Mouse (Mus musculus) testis, adult 2 months (tissue): Measurements from ENCODE around the gene Lypd9. TPM values are rescaled to one million over a fixed set of nuclear protein-coding genes. Genes with fewer than 3 reads are reported as not detected.

Experiments
- H3K27ac ChIP-seq: fragments of 200-500 bp; 2 replicates; pipeline ENCODE4 v1.5.1; 2012; ENCODE audit warnings: low read depth, low read length; ENCODE audit not compliant: control insufficient read depth, insufficient read depth
- H3K27me3 ChIP-seq: fragments of 200-500 bp; 2 replicates; pipeline ENCODE4 v1.6.1; 2012; ENCODE audit warnings: mild to moderate bottlenecking, low read length, moderate library complexity; ENCODE audit not compliant: control insufficient read depth, insufficient read depth
- H3K36me3 ChIP-seq: fragments of 200-500 bp; 2 replicates; pipeline ENCODE4 v1.6.1; 2012; ENCODE audit warnings: mild to moderate bottlenecking, low read length; ENCODE audit not compliant: control insufficient read depth, insufficient read depth
- H3K4me1 ChIP-seq: fragments of 200-500 bp; 2 replicates; pipeline ENCODE4 v1.6.1; 2012; ENCODE audit warnings: low read length; ENCODE audit not compliant: control insufficient read depth, insufficient read depth
- H3K4me3 ChIP-seq: fragments of 200-500 bp; 2 replicates; pipeline ENCODE4 v1.5.1; 2012; ENCODE audit warnings: low read depth, mild to moderate bottlenecking, low read length, moderate library complexity, mixed read lengths; ENCODE audit not compliant: control insufficient read depth
- CTCF ChIP-seq: fragments of 200-500 bp; IDR thresholded peaks from 2 replicates; pipeline ENCODE4 v1.5.1; 2012; ENCODE audit warnings: low read depth, mild to moderate bottlenecking, inconsistent platforms, low read length, moderate library complexity; ENCODE audit not compliant: control insufficient read depth, insufficient read depth, insufficient replicate concordance
- POLR2A ChIP-seq: fragments of 200-500 bp; IDR thresholded peaks from 2 replicates; pipeline ENCODE4 v1.6.1; 2012; ENCODE audit warnings: low read depth, mild to moderate bottlenecking, inconsistent platforms, low read length, moderate library complexity; ENCODE audit not compliant: control insufficient read depth
- polyA plus RNA-seq: library from polyadenylated mRNA; depleted of rRNA; stranded (reverse); fragments of >200 nt; gene quantifications from 2 replicates; pipeline ENCODE4 v1.2.3, GENCODE M21; 2012; rRNA removed

Gene Lypd9
- polyA plus RNA-seq, 1 experiment = 223 TPM

GRCm38 (mm10) chr11:58432259-58432658, 20.5 kb downstream of the Lypd9 start, which contains the start of gene Gm12253:
Gene Gm12253 (plus strand): TSS chr11:58432559.
- H3K4me3 ChIP-seq = no peak within 1 kb of the TSS
- no peak within 1 kb of the TSS for H3K27ac ChIP-seq
- no peaks in the 10 kb centered on the region for H3K27me3 ChIP-seq
- no peak for TF ChIP-seq POLR2A
- TF ChIP-seq CTCF = no peak
- H3K36me3 ChIP-seq = no peaks in the 10 kb centered on the region
- peaks cover 3% of the 10 kb centered on the region; the same call in 1 of the 2 replicates for H3K4me1 ChIP-seq

GRCm38 (mm10) chr11:58420815-58421214, 31.9 kb downstream of the Lypd9 start, which contains the start of gene 1810065E05Rik:
Gene 1810065E05Rik (plus strand): TSS chr11:58421111.
- H3K27ac ChIP-seq = no peak within 1 kb of the TSS
- no peak for TF ChIP-seq CTCF
- no peak for TF ChIP-seq POLR2A
- no peak within 1 kb of the TSS for H3K4me3 ChIP-seq
- H3K36me3 ChIP-seq = no peaks in the 10 kb centered on the region
- H3K4me1 ChIP-seq = no peaks in the 10 kb centered on the region
- no peaks in the 10 kb centered on the region for H3K27me3 ChIP-seq

- Histone ChIP-seq H3K27ac (no peak overlapping the region), H3K4me3 (no peak overlapping the region), H3K36me3 (no peaks in the 10 kb centered on the region), H3K4me1 (no peaks in the 10 kb centered on the region), H3K27me3 (no peaks in the 10 kb centered on the region)
- TF ChIP-seq POLR2A = no peak
- no peak for TF ChIP-seq CTCF
Measured at GRCm38 (mm10) chr11:58418336-58418735, 34.4 kb downstream of the Lypd9 start.

DNA sequence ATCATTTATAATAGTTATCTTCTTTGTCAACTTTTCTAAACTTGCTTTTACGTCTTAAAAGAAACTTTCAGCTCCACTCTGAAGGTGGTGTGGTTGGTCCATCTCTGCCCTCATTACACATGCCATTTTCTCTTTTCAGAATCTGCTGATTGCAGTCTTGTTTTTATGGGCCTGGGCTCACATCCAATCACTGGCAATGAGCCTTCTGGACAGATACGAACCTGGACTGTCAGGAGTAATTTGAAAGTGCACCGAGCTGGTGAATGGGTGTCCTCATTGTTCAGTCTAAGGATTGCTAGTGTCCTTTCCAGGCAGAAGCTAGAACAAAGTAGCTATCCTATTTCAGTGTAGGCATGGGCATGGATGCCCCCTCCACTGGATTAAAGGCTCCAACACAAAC, 44.7 kb downstream of the Lypd9 start:
- Histone ChIP-seq H3K4me3 (no peak overlapping the region), H3K27ac (no peak overlapping the region), H3K27me3 (no peaks in the 10 kb centered on the region), H3K36me3 (no peaks in the 10 kb centered on the region), H3K4me1 (no peaks in the 10 kb centered on the region)
- TF ChIP-seq POLR2A (no peak), CTCF (no peak)

DNA sequence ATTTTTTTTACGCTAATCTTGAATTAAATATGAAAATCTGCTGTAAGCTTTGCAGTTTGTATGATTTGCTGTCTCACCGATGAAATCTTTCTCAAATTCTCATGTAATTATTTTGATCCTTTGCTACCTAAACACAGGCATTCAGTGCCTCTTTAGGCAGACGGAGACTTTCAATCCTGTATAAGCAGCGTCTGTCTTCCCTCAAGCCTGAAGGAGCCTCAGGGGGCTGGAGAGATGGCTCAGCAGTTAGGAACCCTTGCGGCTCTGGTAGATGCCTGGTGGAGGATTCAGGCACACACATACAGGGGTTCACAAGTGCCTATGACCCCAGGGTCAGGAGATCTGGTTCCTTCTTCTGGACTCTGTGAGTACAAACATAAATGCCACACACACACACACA, 52.1 kb downstream of the Lypd9 start:
- no peaks in the 10 kb centered on the region for H3K27me3 ChIP-seq
- H3K4me3 ChIP-seq = no peak overlapping the region
- H3K36me3 ChIP-seq = no peaks in the 10 kb centered on the region
- no peak overlapping the region for H3K27ac ChIP-seq
- TF ChIP-seq POLR2A (no peak), CTCF (no peak)
- peaks cover 9% of the 10 kb centered on the region for H3K4me1 ChIP-seq

DNA sequence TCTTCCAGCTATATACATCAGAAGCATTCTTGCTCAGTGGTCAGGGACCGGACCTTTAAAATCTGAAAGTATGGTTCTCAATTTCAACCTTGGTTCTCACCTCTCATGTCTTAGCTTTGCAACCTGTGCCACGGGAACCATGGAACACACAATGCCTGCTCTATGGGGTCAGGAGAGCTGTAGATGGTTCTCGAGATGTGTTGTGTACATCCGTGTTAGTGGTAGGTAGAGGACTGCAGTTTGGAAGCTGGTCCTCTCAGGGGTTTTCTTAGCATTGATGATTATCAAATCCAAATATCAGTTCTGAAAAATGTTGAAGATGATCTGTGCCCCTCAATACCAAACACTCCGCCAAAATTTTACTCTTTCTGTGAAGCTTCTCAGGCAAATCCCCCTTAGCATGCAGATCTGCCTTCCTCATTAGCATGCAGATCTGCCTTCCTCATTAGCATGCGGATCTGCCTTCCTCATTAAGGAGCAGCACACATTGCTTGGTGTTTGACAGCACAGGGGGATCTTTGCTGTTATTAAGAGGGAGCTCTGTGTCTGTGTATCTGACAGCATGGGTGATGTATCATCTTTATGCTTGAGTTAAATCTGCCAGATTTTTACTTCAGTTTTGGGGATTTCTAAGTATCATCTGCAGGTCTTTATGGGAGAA, 52.6 kb downstream of the Lypd9 start:
- H3K36me3 ChIP-seq = no peaks in the 10 kb centered on the region
- H3K27me3 ChIP-seq = no peaks in the 10 kb centered on the region
- TF ChIP-seq CTCF (no peak), POLR2A (no peak)
- H3K4me1 ChIP-seq = peaks cover 9% of the 10 kb centered on the region
- H3K4me3 ChIP-seq = no peak overlapping the region
- no peak overlapping the region for H3K27ac ChIP-seq

Other genes starting within 250 kb of the Lypd9 start
- 0.13 and 0.75 TPM in 2 replicates for gene 4930438A08Rik, start 178.1 kb downstream of the Lypd9 start, polyA plus RNA-seq
- gene Zfp692, start 145.9 kb downstream of the Lypd9 start, polyA plus RNA-seq = 11.2 and 14.0 TPM in 2 replicates
- 43.7 and 48.9 TPM in 2 replicates for gene Zfp672, start 122.6 kb downstream of the Lypd9 start, polyA plus RNA-seq
- 8.6 and 9.5 TPM in 2 replicates for gene Sh3bp5l, start 122.2 kb downstream of the Lypd9 start, polyA plus RNA-seq
- 4.0 and 4.3 TPM in 2 replicates for gene Lypd8, start 73.9 kb downstream of the Lypd9 start, polyA plus RNA-seq
- 0.81 and 4.0 TPM in 2 replicates for gene 1810065E05Rik, start 31.8 kb downstream of the Lypd9 start, polyA plus RNA-seq
- gene Gm12253, start 20.4 kb downstream of the Lypd9 start, polyA plus RNA-seq = not detected in 2 replicates
- 0.16 and 0.38 TPM in 2 replicates for gene Olfr30, start 9.3 kb upstream of the Lypd9 start, polyA plus RNA-seq
- 0.02 TPM in 1 of 2 replicates, not detected in the other for gene Olfr332, start 39.6 kb upstream of the Lypd9 start, polyA plus RNA-seq
- 0.13 and 0.21 TPM in 2 replicates for gene Olfr331, start 49.6 kb upstream of the Lypd9 start, polyA plus RNA-seq
- gene Olfr330, start 81.9 kb upstream of the Lypd9 start, polyA plus RNA-seq = 1.1 and 1.7 TPM in 2 replicates
- 0.26 and 0.56 TPM in 2 replicates for gene Olfr329-ps, start 93.5 kb upstream of the Lypd9 start, polyA plus RNA-seq
- gene Olfr328, start 102.7 kb upstream of the Lypd9 start, polyA plus RNA-seq = not detected in 2 replicates
- gene Olfr224, start 117.6 kb upstream of the Lypd9 start, polyA plus RNA-seq = 0.11 TPM in 1 of 2 replicates, not detected in the other
- 0.20 and 0.89 TPM in 2 replicates for gene Olfr325, start 124.8 kb upstream of the Lypd9 start, polyA plus RNA-seq
- not detected in 2 replicates for gene Olfr324, start 142.2 kb upstream of the Lypd9 start, polyA plus RNA-seq
- not detected in 2 replicates for gene 2210407C18Rik, start 163.2 kb upstream of the Lypd9 start, polyA plus RNA-seq
- 0.57 and 2.2 TPM in 2 replicates for gene Olfr323, start 177.6 kb upstream of the Lypd9 start, polyA plus RNA-seq
- gene Trim58, start 187.5 kb upstream of the Lypd9 start, polyA plus RNA-seq = not detected in 2 replicates
- not detected in 2 replicates for gene Olfr322, start 205.9 kb upstream of the Lypd9 start, polyA plus RNA-seq
- gene Olfr320, start 228.2 kb upstream of the Lypd9 start, polyA plus RNA-seq = not detected in 2 replicates
- gene Olfr319, start 246.2 kb upstream of the Lypd9 start, polyA plus RNA-seq = not detected in 2 replicates